19 mouse cellular contexts compared by ENCODE assay signal in genomic region chr10:89837476-89837875, GRCm38 (mm10). TPM values are rescaled to one million over a fixed set of nuclear protein-coding genes. Genes with fewer than 3 reads are reported as not detected.
DNase-seq lines count a peak whose midpoint lies in the region; ATAC-seq and TF ChIP-seq lines count a peak whose summit lies in the region.
"Had no signal": no experiment of that assay in that cellular context is flagged by ENCODE, and none has a peak within 500 bp of the region (broad histone marks: within the 10 kb centered on the region; RNA-seq: fewer than 3 reads in every experiment).

No protein-coding gene starts in this region.

- H3K9ac ChIP-seq in stomach, postnatal 0 days (ENCODE audit: low read length) = no peak overlapping the region
- H3K9ac ChIP-seq: limb, embryonic 12.5 days; neural tube, embryonic 15.5 days had no signal

- H3K4me3 ChIP-seq in stomach, postnatal 0 days (ENCODE audit: low read depth, low read length) = no peak overlapping the region
- H3K4me3 ChIP-seq: limb, embryonic 12.5 days; neural tube, embryonic 15.5 days had no signal

- H3K36me3 ChIP-seq in stomach, postnatal 0 days (ENCODE audit: control insufficient read depth, insufficient read depth, low read length) = no peaks in the 10 kb centered on the region
- H3K36me3 ChIP-seq: limb, embryonic 12.5 days; neural tube, embryonic 15.5 days had no signal

- H3K27me3 ChIP-seq in stomach, postnatal 0 days (ENCODE audit: control insufficient read depth, insufficient read depth, low read length) = no peaks in the 10 kb centered on the region
- H3K27me3 ChIP-seq: limb, embryonic 12.5 days; neural tube, embryonic 15.5 days had no signal

- ATAC-seq in stomach, postnatal 0 days (ENCODE audit: low FRiP score, low TSS enrichment) = no peak
- ATAC-seq: forebrain, embryonic 16.5 days; hindbrain, embryonic 16.5 days had no signal

- TF ChIP-seq CTCF in stomach, postnatal 0 days (IDR thresholded peaks at IDR 0.05; ENCODE audit: low read depth) = peak; percentile 37; the same call in 1 of the 2 replicates

- TF ChIP-seq EP300 in stomach, postnatal 0 days (optimal IDR thresholded peaks at IDR 0.05) = no peak

- no peak overlapping the region for H3K4me2 ChIP-seq in stomach, postnatal 0 days (replicated peaks; ENCODE audit: low read depth)
- H3K4me2 ChIP-seq: limb, embryonic 12.5 days; neural tube, embryonic 15.5 days had no signal

- no peak overlapping the region for H3K27ac ChIP-seq in stomach, postnatal 0 days (replicated peaks)
- H3K27ac ChIP-seq: limb, embryonic 12.5 days; neural tube, embryonic 15.5 days had no signal

- H3K4me1 ChIP-seq in stomach, postnatal 0 days (replicated peaks; ENCODE audit: control insufficient read depth, insufficient read depth) = no peaks in the 10 kb centered on the region
- H3K4me1 ChIP-seq: limb, embryonic 12.5 days; neural tube, embryonic 15.5 days had no signal

- 50% methylated on average over 3 of the region's 3 CpGs for WGBS in stomach, postnatal 0 days

- no peaks in the 10 kb centered on the region for H3K9me3 ChIP-seq in stomach, postnatal 0 days (ENCODE audit: control insufficient read depth, low read length)
- H3K9me3 ChIP-seq: limb, embryonic 12.5 days; neural tube, embryonic 15.5 days had no signal

- DNase-seq in embryo, embryonic 10.5 days (ENCODE audit: low spot score) = peak; percentile 2
- no peak for DNase-seq in embryo, embryonic 9.5 days (ENCODE audit: extremely low spot score)
- DNase-seq in kidney, adult 9 months = peak; percentile 56
- DNase-seq in kidney, adult 11 months = no peak
- peak; percentile 15 for DNase-seq in thymus, postnatal 4 days
- no peak for DNase-seq in thymus, postnatal 10 days (ENCODE audit: low spot score in 2 of 2)
- no peak for DNase-seq in stomach, postnatal 0 days (ENCODE audit: low spot score)
- no peak for DNase-seq in left cerebral cortex, adult 8-10 months (ENCODE audit: low spot score in 2 of 2)
- DNase-seq: adrenal gland, postnatal 14 days; cerebellum, adult 9-10 months; embryo, embryonic 11 days; heart, postnatal 10 days; retina, postnatal 1 day; thymus, postnatal 36 days had no signal

RNA-seq across cellular contexts. Expression of gene Anks1b, which starts 35.8 kb away (rescaled TPM):
- 1.8 and 1.9 TPM in 2 replicates for polyA plus RNA-seq in stomach, postnatal 0 days (2015; fragmentation: Nextera tagmentation; extraction: Ambion mirVana)
- 100 to 1,000 TPM; 419 to 472 (median 449) TPM for total RNA-seq in left cerebral cortex, adult 8-10 months (2022)
- total RNA-seq: megakaryocyte-erythroid progenitor cell, adult 5-6 weeks had no signal

Comparison
In these comparisons a context has a peak if more than half of its experiments do, and no peak if none do; other contexts are left out.
1. DNase-seq: peak in embryo, embryonic 10.5 days (single experiment), kidney, adult 9 months (single experiment) and thymus, postnatal 4 days (single experiment); none in embryo, embryonic 9.5 days (single experiment), kidney, adult 11 months (single experiment), thymus, postnatal 10 days (0 of 2), stomach, postnatal 0 days (single experiment) and left cerebral cortex, adult 8-10 months (0 of 2).